17 mouse cellular contexts compared by ENCODE assay signal in genomic region chr5:31983817-31984368, GRCm38 (mm10).
DNase-seq lines count a peak whose midpoint lies in the region; ATAC-seq and TF ChIP-seq lines count a peak whose summit lies in the region.
"Had no signal": no experiment of that assay in that cellular context is flagged by ENCODE, and none has a peak within 500 bp of the region (broad histone marks: within the 10 kb centered on the region; RNA-seq: fewer than 3 reads in every experiment).

No protein-coding gene starts in this region.

- peak; percentile 14 for DNase-seq in embryonic facial prominence, embryonic 14.5 days (ENCODE audit: low spot score)
- DNase-seq in embryonic facial prominence, embryonic 10.5 days (ENCODE audit: low spot score): no peak
- DNase-seq in lung, postnatal 0 days (ENCODE audit: low spot score): peak; percentile 13
- DNase-seq in lung, postnatal 36 days: no peak
- no peak for DNase-seq in stomach, postnatal 0 days (ENCODE audit: low spot score)
- DNase-seq in right cerebral cortex, adult 2 months (ENCODE audit: low spot score in 2 of 2): no peak
- DNase-seq: cerebellum, adult 9-10 months; kidney, postnatal 10 days had no signal

- TF ChIP-seq CTCF in lung, postnatal 0 days (IDR thresholded peaks at IDR 0.05): no peak
- no peak for TF ChIP-seq CTCF in embryonic fibroblast, embryonic 13.5 days (IDR thresholded peaks at IDR 0.05; ENCODE audit: borderline replicate concordance, insufficient read depth, low read length)
- TF ChIP-seq CTCF in stomach, postnatal 0 days (IDR thresholded peaks at IDR 0.05; ENCODE audit: low read depth): no peak

- no peak overlapping the region for H3K4me2 ChIP-seq in embryonic facial prominence, embryonic 14.5 days (ENCODE audit: low read depth, low read length)
- no peak overlapping the region for H3K4me2 ChIP-seq in lung, postnatal 0 days (replicated peaks; ENCODE audit: low read depth, low read length)
- no peak overlapping the region for H3K4me2 ChIP-seq in stomach, postnatal 0 days (replicated peaks; ENCODE audit: low read depth)
- H3K4me2 ChIP-seq in forebrain, embryonic 13.5 days: no peak overlapping the region
- H3K4me2 ChIP-seq: heart, embryonic 15.5 days; hindbrain, embryonic 14.5 days; limb, embryonic 12.5 days; midbrain, embryonic 15.5 days had no signal

- H3K27me3 ChIP-seq in embryonic facial prominence, embryonic 14.5 days (replicated peaks; ENCODE audit: control insufficient read depth, insufficient read depth, low read length): no peaks in the 10 kb centered on the region
- H3K27me3 ChIP-seq in embryonic facial prominence, embryonic 10.5 days (replicated peaks; ENCODE audit: low read depth, poor library complexity, severe bottlenecking): no peaks in the 10 kb centered on the region
- H3K27me3 ChIP-seq in lung, postnatal 0 days (replicated peaks; ENCODE audit: insufficient read depth, low read length): no peaks in the 10 kb centered on the region
- no peaks in the 10 kb centered on the region for H3K27me3 ChIP-seq in stomach, postnatal 0 days (ENCODE audit: control insufficient read depth, insufficient read depth, low read length)
- H3K27me3 ChIP-seq in forebrain, embryonic 13.5 days: no peaks in the 10 kb centered on the region
- H3K27me3 ChIP-seq: heart, embryonic 15.5 days; limb, embryonic 12.5 days; midbrain, embryonic 15.5 days had no signal

- no peak for TF ChIP-seq EP300 in lung, postnatal 0 days (IDR thresholded peaks at IDR 0.05)
- no peak for TF ChIP-seq EP300 in stomach, postnatal 0 days (optimal IDR thresholded peaks at IDR 0.05)

- H3K4me1 ChIP-seq in embryonic facial prominence, embryonic 14.5 days (ENCODE audit: control insufficient read depth, insufficient read depth, low read length): peaks cover 12% of the 10 kb centered on the region; the same call in 1 of the 2 replicates
- no peaks in the 10 kb centered on the region for H3K4me1 ChIP-seq in embryonic facial prominence, embryonic 10.5 days
- no peaks in the 10 kb centered on the region for H3K4me1 ChIP-seq in lung, postnatal 0 days (ENCODE audit: insufficient read depth, low read depth, low read length)
- peaks cover 20% of the 10 kb centered on the region for H3K4me1 ChIP-seq in embryonic fibroblast, embryonic 13.5 days (ENCODE audit: control insufficient read depth, insufficient read depth, low read length)
- H3K4me1 ChIP-seq in stomach, postnatal 0 days (replicated peaks; ENCODE audit: control insufficient read depth, insufficient read depth): no peaks in the 10 kb centered on the region
- H3K4me1 ChIP-seq in forebrain, embryonic 13.5 days: no peaks in the 10 kb centered on the region
- H3K4me1 ChIP-seq: midbrain, embryonic 15.5 days had no signal

- H3K36me3 ChIP-seq in embryonic facial prominence, embryonic 14.5 days (ENCODE audit: control insufficient read depth, insufficient read depth, low read length): no peaks in the 10 kb centered on the region
- no peaks in the 10 kb centered on the region for H3K36me3 ChIP-seq in embryonic facial prominence, embryonic 10.5 days (replicated peaks)
- H3K36me3 ChIP-seq in lung, postnatal 0 days (ENCODE audit: insufficient read depth, low read length): no peaks in the 10 kb centered on the region
- no peaks in the 10 kb centered on the region for H3K36me3 ChIP-seq in stomach, postnatal 0 days (ENCODE audit: control insufficient read depth, insufficient read depth, low read length)
- H3K36me3 ChIP-seq in forebrain, embryonic 13.5 days (ENCODE audit: poor library complexity, severe bottlenecking): no peaks in the 10 kb centered on the region
- H3K36me3 ChIP-seq: heart, embryonic 15.5 days; limb, embryonic 12.5 days; midbrain, embryonic 15.5 days had no signal

- TF ChIP-seq POLR2A in embryonic fibroblast, embryonic 13.5 days (IDR thresholded peaks at IDR 0.05; ENCODE audit: low read depth, low read length): no peak; the same call in 1 of the 2 replicates

- H3K4me3 ChIP-seq in embryonic facial prominence, embryonic 14.5 days (ENCODE audit: low read depth, low read length): no peak overlapping the region
- H3K4me3 ChIP-seq in embryonic facial prominence, embryonic 10.5 days: no peak overlapping the region
- H3K4me3 ChIP-seq in lung, postnatal 0 days (ENCODE audit: low read depth, low read length): no peak overlapping the region
- no peak overlapping the region for H3K4me3 ChIP-seq in embryonic fibroblast, embryonic 13.5 days (ENCODE audit: insufficient read depth, low read length)
- no peak overlapping the region for H3K4me3 ChIP-seq in stomach, postnatal 0 days (ENCODE audit: low read depth, low read length)
- H3K4me3 ChIP-seq in forebrain, embryonic 13.5 days: no peak overlapping the region
- H3K4me3 ChIP-seq: heart, embryonic 15.5 days; limb, embryonic 12.5 days; midbrain, embryonic 15.5 days had no signal

- 0 out of 2 replicates have a peak overlapping the region, but pooled peaks have one; percentile 0 for H3K27ac ChIP-seq in embryonic facial prominence, embryonic 14.5 days (replicated peaks; ENCODE audit: low read depth, low read length)
- H3K27ac ChIP-seq in embryonic facial prominence, embryonic 10.5 days (replicated peaks): no peak overlapping the region
- H3K27ac ChIP-seq in lung, postnatal 0 days (ENCODE audit: low read length): no peak overlapping the region
- peak overlapping the region; percentile 96 for H3K27ac ChIP-seq in embryonic fibroblast, embryonic 13.5 days (ENCODE audit: insufficient read depth, low read length)
- peak overlapping the region; percentile 77 for H3K27ac ChIP-seq in stomach, postnatal 0 days (replicated peaks)
- no peak overlapping the region for H3K27ac ChIP-seq in forebrain, embryonic 13.5 days
- H3K27ac ChIP-seq: heart, embryonic 15.5 days; hindbrain, embryonic 14.5 days; limb, embryonic 12.5 days; macrophage; midbrain, embryonic 15.5 days had no signal

- ATAC-seq in embryonic facial prominence, embryonic 14.5 days (ENCODE audit: low read depth): no peak
- no peak for ATAC-seq in lung, postnatal 0 days
- peak; percentile 41; the same call in 1 of the 2 replicates for ATAC-seq in stomach, postnatal 0 days (ENCODE audit: low FRiP score, low TSS enrichment)
- ATAC-seq in forebrain, embryonic 13.5 days: no peak
- ATAC-seq: intestine, embryonic 16.5 days; midbrain, embryonic 15.5 days had no signal

- no peak overlapping the region for H3K9ac ChIP-seq in embryonic facial prominence, embryonic 14.5 days (ENCODE audit: low read depth, low read length)
- no peak overlapping the region for H3K9ac ChIP-seq in lung, postnatal 0 days (replicated peaks; ENCODE audit: low read depth)
- no peak overlapping the region for H3K9ac ChIP-seq in stomach, postnatal 0 days (ENCODE audit: low read length)
- H3K9ac ChIP-seq in forebrain, embryonic 13.5 days: no peak overlapping the region
- H3K9ac ChIP-seq: heart, embryonic 15.5 days; hindbrain, embryonic 14.5 days; limb, embryonic 12.5 days; midbrain, embryonic 15.5 days had no signal

- no peaks in the 10 kb centered on the region for H3K9me3 ChIP-seq in embryonic facial prominence, embryonic 14.5 days (ENCODE audit: control insufficient read depth, low read length)
- no peaks in the 10 kb centered on the region for H3K9me3 ChIP-seq in embryonic facial prominence, embryonic 10.5 days
- H3K9me3 ChIP-seq in lung, postnatal 0 days (ENCODE audit: low read length): no peaks in the 10 kb centered on the region
- H3K9me3 ChIP-seq in stomach, postnatal 0 days (ENCODE audit: control insufficient read depth, low read length): no peaks in the 10 kb centered on the region
- H3K9me3 ChIP-seq in forebrain, embryonic 13.5 days (replicated peaks): no peaks in the 10 kb centered on the region
- H3K9me3 ChIP-seq: G1E; heart, embryonic 15.5 days; limb, embryonic 12.5 days; midbrain, embryonic 15.5 days had no signal

- 73% methylated on average over 2 of the region's 2 CpGs for WGBS in embryonic facial prominence, embryonic 14.5 days
- 89% methylated on average over 2 of the region's 2 CpGs for WGBS in embryonic facial prominence, embryonic 10.5 days
- WGBS in lung, postnatal 0 days: 75% methylated on average over 2 of the region's 2 CpGs
- 54% methylated on average over 2 of the region's 2 CpGs for WGBS in stomach, postnatal 0 days
- WGBS in forebrain, embryonic 13.5 days: 80% methylated on average over 2 of the region's 2 CpGs

Comparison
In these comparisons a context has a peak if more than half of its experiments do, and no peak if none do; other contexts are left out.
1. DNase-seq: peak in embryonic facial prominence, embryonic 14.5 days (single experiment) and lung, postnatal 0 days (single experiment); none in embryonic facial prominence, embryonic 10.5 days (single experiment), lung, postnatal 36 days (single experiment), stomach, postnatal 0 days (single experiment) and right cerebral cortex, adult 2 months (0 of 2).
2. H3K27ac ChIP-seq: peak in embryonic facial prominence, embryonic 14.5 days (single experiment), embryonic fibroblast, embryonic 13.5 days (single experiment) and stomach, postnatal 0 days (single experiment); none in embryonic facial prominence, embryonic 10.5 days (single experiment), lung, postnatal 0 days (single experiment) and forebrain, embryonic 13.5 days (single experiment).